Mouse (Mus musculus) hindbrain, embryonic 11.5 days (tissue): ENCODE results near the gene Cpt1c. TPM values are rescaled to one million over a fixed set of nuclear protein-coding genes. Genes with fewer than 3 reads are reported as not detected.

Experiments
- ATAC-seq: fragments of 200-750 bp; cut with Nextera tagmentation; 2 replicates; pipeline ENCODE4 v1.8.0; 2017; ENCODE audit warnings: mild to moderate bottlenecking, moderate TSS enrichment, moderate library complexity; ENCODE audit not compliant: low FRiP score
- DNase-seq: peaks from one replicate; pipeline ENCODE4 v3.0.0-alpha.2; 2015; ENCODE audit warnings: low spot score
- H3K27ac ChIP-seq: fragments of 300-500 bp; sonication (generic); 2 replicates; pipeline ENCODE4 v1.5.1; 2014; ENCODE audit warnings: mild to moderate bottlenecking, low read depth, low read length
- H3K27me3 ChIP-seq: fragments of 300-500 bp; sonication (generic); 2 replicates; pipeline ENCODE4 v1.6.1; 2014; ENCODE audit warnings: mild to moderate bottlenecking, low read length, moderate library complexity, mixed read lengths; ENCODE audit not compliant: control insufficient read depth, insufficient read depth
- H3K36me3 ChIP-seq: fragments of 300-500 bp; sonication (generic); 2 replicates; pipeline ENCODE4 v1.6.1; 2014; ENCODE audit warnings: mild to moderate bottlenecking, low read length, moderate library complexity, mixed read lengths; ENCODE audit not compliant: control insufficient read depth, insufficient read depth
- H3K4me1 ChIP-seq: fragments of 300-500 bp; sonication (generic); replicated peaks from 2 replicates; pipeline ENCODE4 v1.6.1; 2014; ENCODE audit warnings: low read length, mixed read lengths; ENCODE audit not compliant: control insufficient read depth, insufficient read depth
- H3K4me2 ChIP-seq: fragments of 300-500 bp; sonication (generic); replicated peaks from 2 replicates; pipeline ENCODE4 v1.6.1; 2014; ENCODE audit warnings: mild to moderate bottlenecking, low read depth, low read length
- H3K4me3 ChIP-seq: fragments of 300-500 bp; sonication (generic); 2 replicates; pipeline ENCODE4 v1.5.1; 2014; ENCODE audit warnings: low read depth, low read length
- H3K9ac ChIP-seq: fragments of 300-500 bp; sonication (generic); 2 replicates; pipeline ENCODE4 v1.6.1; 2014; ENCODE audit warnings: low read depth, low read length
- H3K9me3 ChIP-seq: fragments of 300-500 bp; sonication (generic); 2 replicates; pipeline ENCODE4 v1.6.1; 2016; ENCODE audit warnings: low read length; ENCODE audit not compliant: control insufficient read depth
- WGBS: fragments of 180-500 bp; shearing (Covaris S2); extraction: QIAGEN DNeasy Blood & Tissue Kit; methylation state at CpG from one replicate; pipeline ENCODE4 v1.1.7; 2014; 5-methylcytosine and 5-hydroxymethylcytosine counted together
- polyA plus RNA-seq: library from polyadenylated mRNA; unstranded; fragments of >200 nt; fragmentation: Nextera tagmentation; extraction: Ambion mirVana; gene quantifications from 2 replicates; pipeline ENCODE4 v1.2.1, GENCODE M21; 2014

Gene Cpt1c
- polyA plus RNA-seq, 1 experiment from 2014 or later = 23.5 TPM

DNA sequence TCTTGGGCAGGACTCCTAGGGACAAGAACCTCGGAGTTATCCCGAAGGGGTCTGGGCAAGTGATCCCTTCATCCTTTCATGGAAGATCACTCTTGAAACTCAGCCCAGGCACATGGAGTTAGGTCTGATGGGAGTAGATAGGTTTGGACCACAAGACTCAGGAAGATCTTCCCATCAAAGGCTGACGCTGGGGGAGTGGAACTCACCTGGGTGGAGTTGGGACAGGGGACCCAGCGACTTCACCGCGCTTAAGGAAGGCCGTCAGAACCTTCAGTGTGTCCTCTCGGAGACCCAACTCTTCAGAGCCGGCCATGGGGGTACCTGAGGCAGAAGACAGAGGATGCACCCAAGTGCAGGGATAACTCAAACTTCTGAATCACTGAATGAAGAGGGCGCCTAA lies 22.0 kb upstream of the Cpt1c start:
- Histone ChIP-seq H3K27me3 (no peaks in the 10 kb centered on the region), H3K9me3 (no peaks in the 10 kb centered on the region), H3K9ac (peak overlapping the region; percentile 69), H3K4me3 (peak overlapping the region; percentile 69), H3K4me1 (peaks cover 3% of the 10 kb centered on the region), H3K36me3 (peaks cover 7% of the 10 kb centered on the region), H3K4me2 (peak overlapping the region; percentile 78), H3K27ac (no peak overlapping the region)
- no peak for ATAC-seq
- WGBS = 12% methylated on average over 10 of the region's 10 CpGs
- no peak for DNase-seq

DNA sequence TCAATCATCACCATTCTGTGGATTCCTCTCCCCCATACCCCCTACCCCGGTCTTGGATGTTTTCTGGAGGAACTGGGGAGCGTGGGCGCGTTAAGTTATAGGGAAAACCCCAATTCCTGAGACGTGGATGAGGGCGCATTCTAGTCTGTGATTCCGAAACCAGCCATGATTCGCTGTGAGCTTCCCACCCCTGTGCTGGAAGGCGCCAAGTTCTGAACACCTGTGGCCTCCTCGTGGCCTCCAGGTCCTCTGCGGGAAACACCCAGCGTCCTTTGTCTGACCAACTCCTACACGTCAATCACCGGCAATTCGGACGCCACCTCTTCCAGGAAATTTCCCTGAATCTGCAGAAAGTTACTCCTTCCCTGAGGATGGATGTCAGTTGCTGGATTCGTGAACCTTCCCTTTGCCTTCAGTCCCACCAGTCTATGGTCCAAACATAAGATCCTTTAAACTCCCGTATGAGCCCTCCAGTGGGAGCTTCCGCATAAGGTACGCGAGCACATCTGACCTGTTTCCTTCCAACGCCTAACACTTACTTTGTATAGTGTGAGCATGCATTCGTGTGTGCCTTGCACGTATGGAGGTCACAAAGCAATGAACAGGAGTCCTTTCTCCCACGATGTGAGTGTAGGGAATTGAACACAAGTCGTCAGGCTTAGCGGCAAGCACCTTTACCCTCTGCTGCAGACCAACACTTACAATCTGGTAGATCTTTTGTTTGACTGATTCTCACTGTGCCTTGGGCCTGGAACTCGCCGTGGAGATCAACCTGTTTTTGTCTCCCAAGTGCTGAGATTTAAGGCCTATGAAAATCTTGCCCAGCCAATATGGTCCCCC lies 12.4 kb upstream of the Cpt1c start:
- Histone ChIP-seq H3K4me3 (peak overlapping the region; percentile 97), H3K4me2 (peak overlapping the region; percentile 69), H3K27ac (peak overlapping the region; percentile 85), H3K36me3 (peaks cover 1% of the 10 kb centered on the region), H3K27me3 (no peaks in the 10 kb centered on the region), H3K9ac (peak overlapping the region; percentile 81), H3K4me1 (peaks cover 3% of the 10 kb centered on the region; the same call in 1 of the 2 replicates), H3K9me3 (no peaks in the 10 kb centered on the region)
- DNase-seq = no peak
- under 1% methylated on average over 29 of the region's 29 CpGs for WGBS
- ATAC-seq = peak; percentile 61

- Histone ChIP-seq H3K27me3 (no peaks in the 10 kb centered on the region), H3K4me1 (peaks cover 3% of the 10 kb centered on the region; the same call in 1 of the 2 replicates), H3K36me3 (peaks cover 7% of the 10 kb centered on the region), H3K4me2 (peak within 1 kb of the TSS; percentile 69), H3K9ac (peak within 1 kb of the TSS; percentile 98), H3K27ac (peak within 1 kb of the TSS; percentile 92), H3K9me3 (no peaks in the 10 kb centered on the region), H3K4me3 (peak within 1 kb of the TSS; percentile 97)
- DNase-seq = peak; percentile 97
- ATAC-seq = peak; percentile 96
- WGBS = under 1% methylated on average over 40 of the region's 42 CpGs
Measured at GRCm38 (mm10) chr7:44986192-44986878, 11.7 kb upstream of the Cpt1c start, which contains the start of gene Prmt1. Gene Prmt1 (minus strand): TSS chr7:44986568.

DNA sequence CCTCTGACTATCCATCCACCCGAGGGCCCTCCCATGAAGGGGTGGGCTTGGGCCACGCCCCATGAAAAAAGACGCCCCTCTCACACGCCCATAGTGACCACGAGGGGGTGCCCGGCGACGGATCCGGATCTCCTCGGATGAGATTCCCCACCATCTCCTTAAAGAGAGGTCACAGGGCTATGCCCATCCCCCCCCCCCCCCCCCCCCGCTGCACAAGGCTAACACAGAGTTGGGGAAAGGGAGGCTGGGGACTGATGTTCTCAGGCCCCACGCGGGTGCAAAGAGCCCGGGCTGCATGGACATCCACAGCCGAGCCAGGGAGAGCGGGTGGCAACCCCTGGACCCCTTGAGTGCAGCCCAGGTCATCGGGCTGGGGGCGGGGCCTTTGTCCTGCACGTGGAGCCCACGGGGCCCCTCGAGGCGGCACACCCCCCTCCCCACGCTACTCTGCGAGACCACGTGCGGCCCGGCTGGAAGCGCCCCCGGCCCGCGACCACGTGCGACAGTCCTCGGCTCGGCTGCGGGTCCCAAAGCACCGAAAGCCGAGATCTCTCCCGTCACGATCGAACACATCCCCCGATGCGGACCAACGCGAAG lies 11.0 kb upstream of the Cpt1c start:
- Histone ChIP-seq H3K9ac (peak overlapping the region; percentile 98), H3K4me3 (peak overlapping the region; percentile 97), H3K4me2 (peak overlapping the region; percentile 65), H3K4me1 (peaks cover 3% of the 10 kb centered on the region; the same call in 1 of the 2 replicates), H3K27me3 (no peaks in the 10 kb centered on the region), H3K36me3 (peaks cover 13% of the 10 kb centered on the region), H3K27ac (peak overlapping the region; percentile 92), H3K9me3 (no peaks in the 10 kb centered on the region)
- DNase-seq (peak; percentile 83), ATAC-seq (peak; percentile 10)
- WGBS = 1% methylated on average over 39 of the region's 45 CpGs

GRCm38 (mm10) chr7:44984833-44985164 lies 10.1 kb upstream of the Cpt1c start:
- H3K27ac ChIP-seq = no peak overlapping the region
- peak overlapping the region; percentile 97 for H3K4me3 ChIP-seq
- no peak overlapping the region for H3K9ac ChIP-seq
- H3K9me3 ChIP-seq = no peaks in the 10 kb centered on the region
- peak overlapping the region; percentile 65 for H3K4me2 ChIP-seq
- ATAC-seq = no peak
- WGBS = 52% methylated on average over 3 of the region's 3 CpGs
- H3K4me1 ChIP-seq = peaks cover 3% of the 10 kb centered on the region; the same call in 1 of the 2 replicates
- H3K27me3 ChIP-seq = no peaks in the 10 kb centered on the region
- peaks cover 16% of the 10 kb centered on the region for H3K36me3 ChIP-seq
- no peak for DNase-seq

DNA sequence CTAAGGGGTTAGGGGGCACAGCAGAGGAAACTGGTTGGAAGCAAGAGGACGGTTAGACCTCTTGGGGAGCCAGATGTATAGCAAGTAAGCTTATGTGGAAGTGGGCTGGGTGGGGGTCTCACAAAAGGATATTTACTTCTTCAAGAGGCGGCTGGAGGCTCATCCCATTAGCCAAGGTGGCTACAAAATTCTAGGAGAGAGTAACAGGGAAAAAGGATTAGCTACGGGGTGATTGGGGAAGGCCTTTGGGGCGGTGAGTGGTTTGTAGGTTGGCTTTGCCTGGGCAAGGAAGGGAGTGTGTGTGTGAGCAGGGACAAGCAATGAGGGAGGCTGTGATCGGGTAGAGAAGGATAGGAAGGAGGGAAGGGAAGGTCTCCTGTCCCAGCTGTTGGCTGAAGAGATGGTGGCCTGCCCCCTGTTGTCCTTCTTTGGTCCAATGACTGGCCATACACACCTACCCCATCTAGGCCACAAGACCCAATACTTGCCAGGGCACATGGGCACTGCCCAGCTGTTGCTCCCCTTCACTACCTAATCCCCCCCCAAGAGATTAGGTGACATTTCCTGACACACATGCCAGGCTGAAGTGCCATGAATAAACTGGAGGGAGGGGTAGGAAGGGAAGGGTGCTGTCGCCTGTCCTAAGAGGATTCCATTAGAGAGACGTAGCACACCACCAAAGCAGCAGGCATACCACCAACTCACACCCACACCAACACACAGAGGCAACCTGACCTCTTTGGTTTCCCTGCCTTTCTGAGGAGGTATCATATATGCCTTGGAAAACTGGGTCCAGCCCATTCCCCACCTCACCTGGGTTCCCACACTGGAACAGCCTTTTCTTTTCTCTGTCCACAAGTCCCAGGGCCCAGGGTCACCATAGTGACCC lies 9.5 kb upstream of the Cpt1c start:
- DNase-seq = no peak
- H3K9ac ChIP-seq = no peak overlapping the region
- H3K4me2 ChIP-seq = peak overlapping the region; percentile 65
- H3K36me3 ChIP-seq = peaks cover 22% of the 10 kb centered on the region
- peak overlapping the region; percentile 97; the same call in 1 of the 2 replicates for H3K4me3 ChIP-seq
- ATAC-seq = no peak
- no peak overlapping the region for H3K27ac ChIP-seq
- no peaks in the 10 kb centered on the region for H3K9me3 ChIP-seq
- 86% methylated on average over 7 of the region's 7 CpGs for WGBS
- no peaks in the 10 kb centered on the region for H3K27me3 ChIP-seq
- H3K4me1 ChIP-seq = peaks cover 3% of the 10 kb centered on the region; the same call in 1 of the 2 replicates

GRCm38 (mm10) chr7:44983085-44983484 lies 8.4 kb upstream of the Cpt1c start:
- Histone ChIP-seq H3K4me1 (peaks cover 3% of the 10 kb centered on the region; the same call in 1 of the 2 replicates), H3K27ac (no peak overlapping the region), H3K36me3 (peaks cover 31% of the 10 kb centered on the region), H3K4me2 (no peak overlapping the region), H3K27me3 (no peaks in the 10 kb centered on the region), H3K9ac (no peak overlapping the region), H3K4me3 (no peak overlapping the region), H3K9me3 (no peaks in the 10 kb centered on the region)
- peak; percentile 91 for DNase-seq
- no peak for ATAC-seq
- 42% methylated on average over 6 of the region's 6 CpGs for WGBS

GRCm38 (mm10) chr7:44981539-44981938 lies 6.9 kb upstream of the Cpt1c start:
- peaks cover 3% of the 10 kb centered on the region; the same call in 1 of the 2 replicates for H3K4me1 ChIP-seq
- WGBS = 97% methylated on average over 8 of the region's 8 CpGs
- H3K4me2 ChIP-seq = no peak overlapping the region
- no peaks in the 10 kb centered on the region for H3K27me3 ChIP-seq
- DNase-seq (no peak), ATAC-seq (no peak)
- H3K9me3 ChIP-seq = no peaks in the 10 kb centered on the region
- H3K27ac ChIP-seq = no peak overlapping the region
- peaks cover 46% of the 10 kb centered on the region for H3K36me3 ChIP-seq
- no peak overlapping the region for H3K4me3 ChIP-seq
- H3K9ac ChIP-seq = no peak overlapping the region
